Mouse (Mus musculus) adrenal gland, adult 18-20 months (tissue): ENCODE measurements at regions not wholly inside any gene's neighbourhood (a gene's known extent, or its start where the extent isn't known, plus 50 kb on each side); places are given as distances from the start of the nearest gene placed in this dataset.

Source experiments
- DNase-seq, 2 experiments: peaks; one replicate each; pipeline ENCODE4 v3.0.0; 2021 to 2022; ENCODE audit warnings: low spot score in 2 of 2

DNA sequence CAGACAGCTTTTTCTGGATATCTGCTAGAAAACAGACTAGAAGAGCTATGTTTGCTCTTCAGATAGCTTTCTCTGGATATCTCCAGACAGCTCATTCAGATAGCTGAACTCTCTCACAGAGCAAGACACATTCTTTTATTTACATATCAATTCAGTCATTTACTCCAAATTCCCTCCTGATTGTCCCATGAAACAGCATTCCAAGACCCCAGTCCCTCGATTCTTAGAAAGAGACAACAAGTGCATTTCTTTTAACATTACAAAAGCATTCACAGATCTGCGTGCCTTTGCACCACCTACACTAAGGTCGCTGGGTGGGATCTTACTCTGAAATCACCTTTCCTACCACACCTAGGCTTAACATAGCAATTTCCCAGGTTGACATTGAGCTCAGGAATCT lies 1039.5 kb upstream of the Ddx18 start:
- DNase-seq = no peak

DNA sequence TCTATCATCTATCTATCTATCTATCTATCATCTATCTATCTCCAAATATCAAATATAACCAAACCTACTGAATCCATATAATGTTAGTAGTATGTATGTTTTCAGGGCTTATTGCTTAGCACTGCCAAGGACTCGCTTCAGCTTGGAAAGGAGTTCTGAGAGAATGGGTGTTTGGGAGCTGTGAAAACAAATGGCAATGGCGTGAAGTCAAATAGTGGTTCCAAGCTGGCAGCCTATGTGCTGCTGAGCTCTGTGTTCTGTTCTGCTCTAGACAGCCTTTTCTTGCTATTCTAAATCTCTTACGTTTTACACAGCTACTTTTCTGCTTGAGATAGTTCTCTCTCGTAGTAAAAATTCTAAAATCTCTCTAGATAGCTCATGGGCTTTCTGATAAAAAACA lies 1008.2 kb upstream of the Ddx18 start:
- DNase-seq = no peak

DNA sequence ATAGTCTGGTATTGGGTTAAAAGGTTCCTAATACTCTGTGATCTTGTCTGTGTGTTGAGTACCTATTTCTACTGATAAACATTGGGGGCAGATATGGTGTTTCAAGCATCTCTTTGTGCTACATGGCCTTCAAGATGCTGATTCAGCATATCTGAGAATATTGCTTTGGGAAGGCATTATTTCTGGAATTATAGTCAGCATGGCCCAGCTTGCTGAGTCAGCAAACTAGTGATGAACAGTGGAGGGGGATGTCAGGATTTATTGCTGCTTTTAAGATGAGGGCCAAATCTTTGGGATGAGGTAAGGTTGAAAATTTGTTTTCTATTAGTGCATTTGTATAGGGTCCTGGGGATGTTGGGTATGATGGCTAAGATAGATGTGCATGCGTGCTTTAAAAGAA lies 983.8 kb upstream of the Ddx18 start:
- DNase-seq = no peak

DNA sequence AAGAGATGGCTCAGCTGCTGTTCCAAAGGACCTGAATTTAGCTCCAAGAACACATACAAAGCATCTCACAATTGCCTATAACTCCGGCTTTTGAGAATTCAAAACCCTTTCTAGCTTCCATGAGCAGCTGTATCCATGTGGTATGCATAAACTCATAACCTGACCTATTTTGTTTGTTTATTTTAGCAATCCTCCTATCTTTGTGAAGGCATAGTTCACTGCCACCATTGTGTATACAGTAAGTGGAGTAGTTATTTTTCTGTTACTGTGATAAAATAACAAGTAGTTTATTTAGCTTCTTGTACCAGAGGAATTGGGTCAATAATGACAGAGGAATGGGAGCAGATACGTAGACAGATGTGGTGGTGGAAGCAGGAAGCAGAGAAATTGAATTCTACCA lies 941.8 kb upstream of the Ddx18 start:
- DNase-seq = no peak

DNA sequence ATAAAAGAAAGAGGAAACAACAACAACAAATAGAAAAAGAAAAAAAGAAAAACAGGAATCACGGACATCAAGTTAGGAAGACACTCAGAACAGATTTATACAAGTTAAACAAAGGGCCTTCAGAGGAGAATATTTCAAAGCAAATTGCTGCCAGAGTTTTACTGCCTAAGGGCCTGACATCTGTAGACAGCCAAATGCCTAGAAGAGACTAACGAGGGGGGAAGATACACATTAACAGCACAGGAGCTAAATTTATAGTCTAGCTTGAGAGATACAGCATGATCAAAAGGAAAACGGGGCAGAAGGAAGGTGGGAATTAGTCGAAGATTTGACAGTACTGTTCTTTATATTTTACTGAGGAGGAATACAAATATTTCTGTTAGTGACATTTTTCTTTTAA lies 933.9 kb upstream of the Ddx18 start:
- DNase-seq = no peak

DNA sequence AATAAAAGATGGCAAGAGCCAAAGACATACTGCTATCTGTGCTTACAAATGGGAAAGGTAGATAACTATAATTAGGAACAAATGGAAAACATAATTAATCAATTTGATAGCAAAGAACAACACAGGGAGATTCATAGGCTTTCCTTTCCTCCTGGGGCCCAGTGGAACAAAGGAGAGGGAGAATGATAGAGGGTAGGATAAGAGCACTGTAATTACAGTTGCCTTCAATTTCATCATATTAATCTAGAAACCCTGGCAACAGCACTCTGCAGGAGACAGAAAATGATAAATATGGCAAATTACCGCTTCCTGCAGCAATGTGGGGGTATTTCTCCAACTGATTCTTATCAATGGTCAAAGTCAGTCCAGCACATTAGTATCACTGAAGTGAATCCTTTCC lies 910.2 kb upstream of the Ddx18 start:
- no peak for DNase-seq

DNA sequence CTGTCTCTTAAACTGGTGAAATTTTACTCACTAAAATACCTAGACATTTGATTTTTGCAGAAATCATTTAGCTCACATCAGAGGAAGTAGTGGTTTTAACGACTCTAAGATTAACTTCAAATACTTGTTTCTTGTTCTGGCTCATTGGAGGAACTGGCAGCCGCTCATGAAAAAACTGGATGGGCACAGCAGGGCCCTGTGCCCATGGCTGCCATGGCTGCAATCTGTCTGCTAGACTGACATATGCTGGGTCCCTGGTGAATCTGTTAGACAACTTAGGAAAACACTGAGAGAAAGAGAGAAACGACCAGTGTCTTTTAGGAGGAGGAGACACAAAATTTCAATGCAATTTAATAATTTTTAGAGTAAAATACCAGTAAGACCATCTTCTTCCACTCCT lies 896.1 kb upstream of the Ddx18 start:
- no peak for DNase-seq

DNA sequence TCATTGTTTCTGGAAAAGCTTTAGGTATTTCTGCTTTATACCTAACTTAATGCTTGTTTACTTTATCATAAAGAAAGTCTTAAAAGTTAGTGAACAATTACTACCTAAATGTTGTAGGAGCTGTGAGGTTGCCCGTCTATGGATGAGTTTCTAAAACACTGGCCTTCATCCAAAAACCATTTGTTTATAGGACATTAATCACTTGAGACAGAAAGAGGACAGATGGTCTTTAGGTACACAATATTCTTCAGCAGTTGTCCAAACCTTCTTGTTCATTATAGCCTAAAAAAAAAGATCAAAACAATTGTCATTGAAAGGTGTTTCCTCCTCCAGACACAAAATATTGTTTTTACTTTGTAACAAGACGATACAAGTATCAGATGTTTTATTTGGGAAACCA lies 891.3 kb upstream of the Ddx18 start:
- DNase-seq = no peak

DNA sequence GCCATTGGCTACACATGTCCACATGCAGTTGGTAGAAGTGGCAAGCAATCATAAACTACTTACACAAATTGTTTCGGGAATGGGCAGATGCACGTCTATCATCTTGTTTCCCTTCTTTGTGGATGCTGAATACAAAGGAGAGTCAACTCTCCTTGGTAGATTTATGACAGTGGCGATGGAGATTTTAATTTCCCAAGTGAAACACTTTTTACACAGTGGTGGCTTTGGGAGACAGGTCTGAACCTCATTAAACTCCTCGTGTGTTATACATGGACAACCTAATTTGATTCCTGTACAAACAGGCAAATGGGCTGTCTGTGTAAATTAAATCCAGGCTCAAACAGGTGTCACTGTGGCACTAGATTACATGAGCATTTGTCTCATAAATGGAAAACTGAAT lies 887.1 kb upstream of the Ddx18 start:
- DNase-seq = no peak

DNA sequence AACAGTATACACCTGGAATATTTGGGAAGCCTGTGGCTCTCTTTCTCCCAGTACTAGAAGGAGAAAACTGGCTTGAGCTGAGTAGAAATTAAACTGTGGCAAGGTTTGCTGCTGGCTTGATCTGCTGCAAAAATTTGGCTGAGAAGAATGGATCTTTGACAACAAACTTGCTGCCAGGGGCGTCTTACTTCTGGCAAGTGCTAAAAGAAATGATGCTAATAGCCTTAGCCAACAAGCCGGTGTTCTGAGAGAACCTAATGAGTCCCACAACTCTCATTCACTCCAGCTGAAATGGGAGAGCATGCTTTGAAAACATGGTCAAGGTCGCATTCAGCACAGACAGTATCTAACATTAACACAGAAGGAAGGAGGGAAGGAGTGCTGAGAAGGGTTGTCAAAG lies 885.8 kb upstream of the Ddx18 start:
- no peak for DNase-seq

DNA sequence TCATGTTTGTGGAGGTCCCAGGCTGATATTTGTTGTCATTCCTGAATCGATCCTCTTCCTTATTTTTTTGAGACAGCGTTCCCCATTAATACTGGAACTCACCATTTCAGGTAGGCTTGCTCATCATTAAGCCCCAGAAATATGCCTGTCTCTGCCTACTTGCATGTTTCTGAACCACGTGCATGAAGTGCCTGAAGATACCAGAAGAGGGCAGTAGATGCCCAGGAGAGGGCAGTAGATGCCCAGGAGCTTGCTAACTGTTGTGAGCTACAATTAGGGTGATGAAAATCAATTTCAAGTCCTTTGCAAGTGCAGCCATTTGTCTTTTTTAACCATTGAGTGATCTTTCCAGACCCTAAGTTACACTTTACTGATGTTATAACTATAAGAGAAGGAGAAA lies 871.6 kb upstream of the Ddx18 start:
- DNase-seq = no peak

DNA sequence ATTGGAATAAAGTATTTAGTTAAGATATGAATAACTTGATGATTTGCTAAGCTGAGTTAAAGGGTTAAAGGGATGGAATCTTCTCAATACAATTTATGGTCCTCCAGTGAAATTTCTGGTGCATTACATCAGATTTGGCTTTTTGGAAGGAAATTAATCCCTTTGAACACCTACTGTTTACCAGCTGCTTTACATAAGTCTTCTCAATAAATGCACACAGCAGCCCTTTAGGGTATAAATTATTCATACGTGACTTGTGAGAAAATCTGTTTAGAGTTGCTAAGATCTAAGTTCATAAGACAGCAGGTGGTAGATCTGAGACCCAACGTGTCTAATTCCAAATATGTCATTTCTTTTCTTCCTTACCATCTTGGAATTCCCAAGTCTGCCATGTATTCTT lies 855.7 kb upstream of the Ddx18 start:
- DNase-seq = no peak

DNA sequence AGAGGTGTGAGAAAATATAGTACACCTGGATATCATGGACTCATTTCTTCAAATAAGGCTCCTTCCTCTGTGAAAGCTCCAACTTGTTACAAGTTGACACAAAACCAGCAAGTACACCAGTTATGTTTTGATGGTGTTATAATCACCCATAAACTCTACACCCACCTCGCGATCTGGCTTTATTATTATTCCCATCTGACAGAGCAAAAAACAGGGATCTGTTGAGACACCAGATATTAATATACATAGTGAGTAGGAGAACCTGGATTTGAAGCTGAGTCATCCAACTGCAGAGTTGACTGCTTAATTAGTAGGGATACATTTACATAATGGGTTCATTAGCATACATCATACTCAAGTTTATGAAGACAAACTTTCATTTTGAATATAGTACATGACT lies 828.6 kb upstream of the Ddx18 start:
- no peak for DNase-seq

DNA sequence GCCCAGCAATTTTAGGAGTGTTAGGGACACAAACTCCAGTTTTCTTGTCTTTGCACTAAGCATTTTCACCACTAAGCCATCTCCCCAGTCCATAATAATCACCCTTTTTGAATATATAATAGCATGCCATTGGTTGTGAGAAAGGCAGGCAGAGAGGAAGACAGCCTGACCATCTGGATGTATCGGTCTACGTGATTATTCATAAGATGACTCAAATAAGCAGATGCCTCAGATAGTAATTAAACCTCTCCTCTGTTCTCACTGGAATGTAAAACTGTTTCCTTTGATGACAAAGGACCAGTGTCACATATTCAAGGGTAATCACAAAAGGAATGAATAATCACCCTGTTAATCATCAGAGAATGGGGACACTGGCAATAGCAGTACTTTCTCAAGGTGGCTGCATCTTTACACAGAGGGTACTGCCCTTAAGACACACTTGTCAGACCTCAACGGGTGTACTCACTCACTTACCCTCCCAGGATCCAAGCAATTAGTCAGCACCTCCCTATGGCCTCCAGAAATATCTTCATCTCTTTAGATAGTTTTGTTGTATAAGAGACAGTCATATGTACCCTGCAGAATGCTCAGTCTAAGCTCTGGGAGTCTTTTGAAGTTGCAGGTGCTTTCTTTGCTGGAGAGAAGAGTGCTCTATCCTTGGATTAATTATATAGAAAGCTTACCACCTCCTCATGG lies 826.0 kb upstream of the Ddx18 start:
- no peak for DNase-seq

DNA sequence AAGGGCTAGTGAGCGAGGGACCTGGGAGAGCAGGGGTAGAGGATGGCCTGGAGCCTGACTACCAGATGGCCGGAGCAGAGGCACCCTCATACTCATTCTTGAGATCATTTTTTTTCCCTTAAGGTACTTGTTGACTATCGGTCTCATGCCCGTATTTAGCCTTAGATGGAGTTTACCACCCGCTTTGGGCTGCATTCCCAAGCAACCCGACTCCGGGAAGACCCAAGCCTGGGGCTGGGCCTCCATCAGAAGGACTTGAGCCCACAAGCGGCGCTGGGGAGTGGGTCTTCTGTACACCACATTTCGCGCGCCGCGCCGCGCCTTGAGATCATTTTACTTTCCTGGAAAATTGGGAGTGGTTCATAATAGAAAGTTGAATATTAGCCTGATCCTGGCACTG lies 789.2 kb upstream of the Ddx18 start:
- peak; percentile 100 for DNase-seq

DNA sequence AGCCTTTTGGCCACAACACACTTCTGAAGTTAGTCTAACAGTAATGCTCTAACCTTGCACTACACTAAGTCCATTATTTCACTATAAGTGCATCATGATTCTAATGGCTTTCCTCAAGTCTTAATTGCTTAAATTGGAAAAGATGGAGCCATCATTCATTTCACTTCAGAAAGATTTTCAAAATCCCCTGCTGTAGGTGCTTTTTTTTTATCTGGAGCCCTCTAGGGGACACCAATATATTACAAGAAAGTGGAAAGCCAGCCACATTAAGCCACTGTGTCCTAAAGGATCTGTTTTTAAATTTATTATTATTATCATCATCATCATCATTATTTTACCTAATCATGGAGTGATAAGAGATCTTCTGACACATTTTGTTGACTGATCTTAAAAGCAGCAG lies 783.7 kb upstream of the Ddx18 start:
- no peak for DNase-seq

DNA sequence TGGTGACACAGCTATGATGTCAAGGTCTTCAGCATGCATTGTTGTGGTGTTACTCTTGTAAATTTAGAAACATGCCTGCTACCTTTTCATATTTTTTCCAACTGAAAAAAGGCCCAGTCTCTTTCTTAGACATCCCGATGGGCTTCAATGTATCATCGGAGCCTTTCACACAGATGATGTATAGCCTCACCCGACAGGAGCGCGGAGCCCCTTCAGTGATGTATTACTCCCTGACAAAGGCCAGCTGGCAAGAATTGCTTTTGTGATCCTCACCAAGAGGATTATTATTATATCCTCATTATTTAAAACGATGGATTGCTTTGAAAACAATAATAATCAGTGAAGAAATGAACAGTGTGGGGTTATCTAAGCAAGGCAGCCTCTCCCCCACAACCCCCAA lies 765.5 kb upstream of the Ddx18 start:
- no peak for DNase-seq

DNA sequence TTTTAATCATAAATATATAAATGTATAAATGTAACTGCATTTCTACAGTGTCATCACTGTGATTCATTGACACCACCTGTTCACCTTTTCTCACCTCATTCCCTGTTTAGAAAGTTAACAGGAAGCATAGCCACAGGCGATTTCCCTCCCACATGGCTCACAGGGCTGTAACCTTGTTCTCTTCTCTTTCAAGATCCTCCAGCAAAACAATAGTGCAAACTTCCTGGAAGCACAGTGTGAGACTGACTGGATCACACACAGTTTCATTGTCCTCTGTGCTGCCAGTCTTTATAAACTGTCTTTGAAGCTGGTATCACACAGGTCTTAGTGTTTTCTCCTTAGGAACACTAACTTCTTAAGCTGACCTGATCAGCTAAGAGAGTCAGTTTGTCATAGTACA lies 760.5 kb upstream of the Ddx18 start:
- no peak for DNase-seq
